Mouse (Mus musculus) intestine, embryonic 16.5 days (tissue): ENCODE data around the gene Olfr1104. TPM values are rescaled to one million over a fixed set of nuclear protein-coding genes. Genes with fewer than 3 reads are reported as not detected.

Source experiments
- ATAC-seq: fragments of 200-750 bp; cut with Nextera tagmentation; 2 replicates; pipeline ENCODE4 v1.8.0; 2017; ENCODE audit warnings: moderate TSS enrichment, moderate library complexity
- H3K27ac ChIP-seq: fragments of 300-500 bp; sonication (generic); 2 replicates; pipeline ENCODE4 v1.5.1; 2014; ENCODE audit warnings: mild to moderate bottlenecking, low read length
- H3K27me3 ChIP-seq: fragments of 300-500 bp; sonication (generic); replicated peaks from 2 replicates; pipeline ENCODE4 v1.6.1; 2014; ENCODE audit warnings: low read length, control low read depth, mixed read lengths; ENCODE audit not compliant: control insufficient read depth, insufficient read depth
- H3K36me3 ChIP-seq: fragments of 300-500 bp; sonication (generic); 2 replicates; pipeline ENCODE4 v1.6.1; 2014; ENCODE audit warnings: low read length, control low read depth; ENCODE audit not compliant: control insufficient read depth, insufficient read depth
- H3K4me1 ChIP-seq: fragments of 300-500 bp; sonication (generic); 2 replicates; pipeline ENCODE4 v1.6.1; 2014; ENCODE audit warnings: low read length, control low read depth, mixed read lengths; ENCODE audit not compliant: control insufficient read depth, insufficient read depth
- H3K4me2 ChIP-seq: fragments of 300-500 bp; sonication (generic); 2 replicates; pipeline ENCODE4 v1.6.1; 2014; ENCODE audit warnings: low read depth, low read length, control low read depth
- H3K4me3 ChIP-seq: fragments of 300-500 bp; sonication (generic); 2 replicates; pipeline ENCODE4 v1.5.1; 2014; ENCODE audit warnings: mild to moderate bottlenecking, low read length
- H3K9ac ChIP-seq: fragments of 300-500 bp; sonication (generic); 2 replicates; pipeline ENCODE4 v1.6.1; 2014; ENCODE audit warnings: low read depth, low read length
- H3K9me3 ChIP-seq: fragments of 300-500 bp; sonication (generic); 2 replicates; pipeline ENCODE4 v1.6.1; 2016; ENCODE audit warnings: low read length, control low read depth; ENCODE audit not compliant: control insufficient read depth
- WGBS: fragments of 180-500 bp; shearing (Covaris S2); extraction: QIAGEN DNeasy Blood & Tissue Kit; methylation state at CpG from one replicate; pipeline ENCODE4 v1.1.7; 2014; 5-methylcytosine and 5-hydroxymethylcytosine counted together
- polyA plus RNA-seq: library from polyadenylated mRNA; unstranded; fragments of >200 nt; fragmentation: Nextera tagmentation; extraction: Ambion mirVana; gene quantifications from 2 replicates; pipeline ENCODE4 v1.2.1, GENCODE M21; 2015

Olfr1104 gene
- not detected in 2 replicates for polyA plus RNA-seq

DNA sequence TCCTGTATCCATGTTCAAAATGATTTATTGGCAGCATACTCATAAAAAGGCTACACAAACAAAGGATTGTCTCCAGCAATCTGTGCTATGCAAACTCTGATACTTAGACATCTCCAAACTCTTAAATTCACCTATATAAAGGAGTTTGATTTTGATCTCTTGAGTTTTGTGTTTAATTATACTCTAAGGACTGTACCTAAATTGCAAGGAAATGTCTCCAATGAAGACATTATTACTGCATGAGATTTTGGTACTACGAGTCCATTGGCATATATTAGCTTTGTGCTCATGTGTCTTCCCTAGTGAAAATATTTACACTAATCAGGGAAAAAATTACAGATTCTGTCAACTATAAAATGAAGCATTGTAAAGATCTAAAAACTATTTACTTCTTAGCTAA, at the start of gene Olfr1104:
Olfr1104 (minus strand) TSS at position 101 of the 400 bp plus-strand sequence.
- ATAC-seq = no peak
- WGBS = 51% methylated on average over 1 of the region's 1 CpGs
- H3K27ac ChIP-seq = no peak within 1 kb of the TSS
- no peaks in the 10 kb centered on the region for H3K4me1 ChIP-seq
- H3K4me2 ChIP-seq = no peak within 1 kb of the TSS
- no peaks in the 10 kb centered on the region for H3K9me3 ChIP-seq
- H3K36me3 ChIP-seq = no peaks in the 10 kb centered on the region
- no peak within 1 kb of the TSS for H3K4me3 ChIP-seq
- H3K9ac ChIP-seq = no peak within 1 kb of the TSS
- H3K27me3 ChIP-seq = no peaks in the 10 kb centered on the region

DNA sequence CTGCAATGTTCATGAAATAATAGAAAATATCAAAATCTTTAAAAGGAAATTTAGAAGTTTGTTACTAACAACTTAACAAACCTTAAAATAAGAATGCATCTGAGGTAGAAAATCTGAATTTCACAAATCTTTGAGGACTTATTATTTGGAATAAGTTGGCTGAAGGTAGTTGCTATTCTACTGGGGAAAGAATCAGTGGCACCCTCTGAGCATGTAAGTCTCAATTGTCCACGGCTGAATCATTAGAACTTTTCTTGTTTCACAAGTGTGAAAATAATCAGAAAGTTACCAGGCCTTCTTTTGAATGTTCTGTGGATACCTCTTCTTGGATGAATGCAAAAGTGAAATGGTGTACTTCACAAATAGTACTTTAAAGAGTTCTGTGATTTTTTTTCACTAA, 48.8 kb upstream of the Olfr1104 start, which contains the start of gene Olfr1107:
Olfr1107 (minus strand) TSS at position 101 of the 400 bp plus-strand sequence.
- no peaks in the 10 kb centered on the region for H3K9me3 ChIP-seq
- 92% methylated on average over 1 of the region's 1 CpGs for WGBS
- no peak within 1 kb of the TSS for H3K27ac ChIP-seq
- H3K9ac ChIP-seq = no peak within 1 kb of the TSS
- no peaks in the 10 kb centered on the region for H3K36me3 ChIP-seq
- H3K27me3 ChIP-seq = no peaks in the 10 kb centered on the region
- ATAC-seq = no peak
- H3K4me2 ChIP-seq = no peak within 1 kb of the TSS
- H3K4me3 ChIP-seq = no peak within 1 kb of the TSS
- H3K4me1 ChIP-seq = no peaks in the 10 kb centered on the region

DNA sequence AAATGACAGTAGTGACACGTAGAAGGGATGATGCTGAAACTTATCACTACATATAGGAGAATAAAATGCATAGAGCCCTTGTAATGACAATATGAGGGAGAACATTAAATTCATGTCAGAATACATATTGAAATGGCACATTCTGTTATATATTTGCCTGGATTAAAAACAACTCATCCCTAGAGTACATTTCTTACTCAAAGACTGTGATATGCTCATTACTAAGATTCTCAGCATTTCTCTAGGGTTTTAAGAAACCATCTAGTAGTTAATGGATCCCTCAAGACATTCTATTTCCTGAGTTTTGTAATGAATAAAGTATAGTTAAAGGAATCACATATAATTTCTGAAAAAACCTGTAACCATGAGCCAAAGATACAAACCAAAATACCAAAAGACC, 25.3 kb upstream of the Olfr1104 start, which contains the start of gene Olfr1106:
Olfr1106 (minus strand) TSS at position 101 of the 400 bp plus-strand sequence.
- no peak within 1 kb of the TSS for H3K4me2 ChIP-seq
- H3K4me1 ChIP-seq = no peaks in the 10 kb centered on the region
- no peak within 1 kb of the TSS for H3K4me3 ChIP-seq
- no peak within 1 kb of the TSS for H3K27ac ChIP-seq
- H3K36me3 ChIP-seq = no peaks in the 10 kb centered on the region
- H3K27me3 ChIP-seq = no peaks in the 10 kb centered on the region
- no peak within 1 kb of the TSS for H3K9ac ChIP-seq
- no peak for ATAC-seq
- H3K9me3 ChIP-seq = no peaks in the 10 kb centered on the region
- 68% methylated on average over 1 of the region's 1 CpGs for WGBS

DNA sequence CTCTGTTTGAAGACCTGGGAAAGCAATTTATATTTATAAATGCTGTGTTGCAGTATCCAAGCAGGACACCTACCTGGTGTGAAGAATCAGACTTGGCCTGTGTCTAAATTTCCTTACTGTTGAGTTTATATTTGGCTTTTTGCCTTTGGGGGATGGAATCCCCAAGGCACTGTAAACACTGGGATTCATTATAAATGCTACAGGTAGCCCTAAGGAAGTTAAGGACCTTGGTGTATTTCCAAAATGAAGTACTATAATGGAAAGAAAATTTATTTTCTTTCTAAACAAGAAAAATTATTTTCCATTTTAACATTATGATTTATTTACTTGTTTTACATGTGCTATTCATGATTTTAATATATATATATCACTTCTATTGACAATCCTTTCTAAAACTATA, 9.6 kb upstream of the Olfr1104 start, which contains the start of gene Olfr1105:
Olfr1105 (minus strand) TSS at position 101 of the 400 bp plus-strand sequence.
- Histone ChIP-seq H3K9me3 (no peaks in the 10 kb centered on the region), H3K27me3 (no peaks in the 10 kb centered on the region), H3K4me3 (no peak within 1 kb of the TSS), H3K9ac (no peak within 1 kb of the TSS), H3K4me1 (no peaks in the 10 kb centered on the region), H3K27ac (no peak within 1 kb of the TSS), H3K4me2 (no peak within 1 kb of the TSS), H3K36me3 (no peaks in the 10 kb centered on the region)
- no peak for ATAC-seq

DNA sequence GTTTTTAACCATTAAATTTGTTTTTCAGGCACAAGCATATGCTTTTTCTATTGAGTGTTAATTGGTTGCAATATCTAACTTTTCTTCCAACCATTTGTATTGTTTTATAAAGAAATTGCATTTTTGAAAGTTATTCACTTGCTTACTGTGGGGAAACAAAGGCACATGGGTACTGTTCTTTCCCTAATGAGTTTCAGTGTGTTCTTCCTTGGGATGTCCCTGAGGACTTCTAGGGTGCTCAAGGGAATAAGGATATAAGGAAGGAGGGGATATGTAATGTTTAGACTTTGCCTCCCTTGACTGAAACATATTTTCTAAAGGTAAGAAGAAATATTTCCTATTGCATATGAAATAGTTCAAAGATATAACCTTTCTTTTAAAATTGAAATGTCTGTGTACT, 28.8 kb downstream of the Olfr1104 start, which contains the start of gene Olfr1102:
Olfr1102 (plus strand) TSS at position 301 of the 400 bp plus-strand sequence.
- Histone ChIP-seq H3K4me2 (no peak within 1 kb of the TSS), H3K9me3 (no peaks in the 10 kb centered on the region), H3K4me1 (no peaks in the 10 kb centered on the region), H3K27me3 (no peaks in the 10 kb centered on the region), H3K4me3 (no peak within 1 kb of the TSS), H3K36me3 (no peaks in the 10 kb centered on the region), H3K27ac (no peak within 1 kb of the TSS), H3K9ac (no peak within 1 kb of the TSS)
- no peak for ATAC-seq

- H3K4me1 ChIP-seq = no peaks in the 10 kb centered on the region
- H3K27me3 ChIP-seq = no peaks in the 10 kb centered on the region
- no peak for ATAC-seq
- H3K4me3 ChIP-seq = no peak within 1 kb of the TSS
- H3K9ac ChIP-seq = no peak within 1 kb of the TSS
- no peaks in the 10 kb centered on the region for H3K9me3 ChIP-seq
- H3K4me2 ChIP-seq = no peak within 1 kb of the TSS
- no peak within 1 kb of the TSS for H3K27ac ChIP-seq
- H3K36me3 ChIP-seq = no peaks in the 10 kb centered on the region
- WGBS = 80% methylated on average over 3 of the region's 3 CpGs
Observed at GRCm38 (mm10) chr2:86991121-86991520, 35.8 kb downstream of the Olfr1104 start, which contains the start of gene Olfr1101. Gene Olfr1101, minus strand, starts transcription at chr2:86991221.

DNA sequence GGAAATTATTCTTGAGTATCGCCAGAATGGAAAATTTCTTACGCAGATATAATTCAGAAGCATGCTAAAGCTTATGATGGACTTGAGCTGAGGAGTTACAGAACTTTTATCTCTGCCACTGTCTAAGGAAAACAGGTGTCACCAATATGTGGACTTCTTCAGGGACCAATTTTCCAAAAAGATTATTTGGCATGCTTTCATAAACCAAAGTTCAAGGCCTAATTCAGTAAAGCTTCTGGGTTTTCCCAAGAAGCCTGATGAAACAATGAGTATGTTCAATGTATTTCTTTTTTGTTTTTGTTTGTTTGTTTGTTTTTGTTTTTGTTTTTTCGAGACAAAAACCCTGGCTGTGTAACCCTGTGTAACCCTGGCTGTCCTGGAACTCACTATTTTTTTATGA, 47.0 kb downstream of the Olfr1104 start, which contains the start of gene Olfr1100:
Olfr1100 (minus strand) TSS at position 101 of the 400 bp plus-strand sequence.
- no peaks in the 10 kb centered on the region for H3K4me1 ChIP-seq
- ATAC-seq = no peak
- 75% methylated on average over 3 of the region's 3 CpGs for WGBS
- no peak within 1 kb of the TSS for H3K4me3 ChIP-seq
- H3K36me3 ChIP-seq = no peaks in the 10 kb centered on the region
- no peak within 1 kb of the TSS for H3K4me2 ChIP-seq
- no peak within 1 kb of the TSS for H3K9ac ChIP-seq
- H3K9me3 ChIP-seq = no peaks in the 10 kb centered on the region
- no peaks in the 10 kb centered on the region for H3K27me3 ChIP-seq
- H3K27ac ChIP-seq = no peak within 1 kb of the TSS

Other genes starting within 250 kb of the Olfr1104 start
- gene Olfr1093, start 244.6 kb downstream of the Olfr1104 start, polyA plus RNA-seq = not detected in 2 replicates
- not detected in 2 replicates for gene Olfr141, start 217.1 kb downstream of the Olfr1104 start, polyA plus RNA-seq
- gene Olfr1094, start 202.4 kb downstream of the Olfr1104 start, polyA plus RNA-seq = not detected in 2 replicates
- gene Olfr1095, start 175.4 kb downstream of the Olfr1104 start, polyA plus RNA-seq = not detected in 2 replicates
- gene Gm13723, start 152.3 kb downstream of the Olfr1104 start, polyA plus RNA-seq = not detected in 2 replicates
- gene Olfr1097, start 134.9 kb downstream of the Olfr1104 start, polyA plus RNA-seq = not detected in 2 replicates
- gene Olfr1098, start 102.5 kb downstream of the Olfr1104 start, polyA plus RNA-seq = not detected in 2 replicates
- gene Olfr1099, start 66.4 kb downstream of the Olfr1104 start, polyA plus RNA-seq = not detected in 2 replicates
- not detected in 2 replicates for gene Olfr1100, start 47.1 kb downstream of the Olfr1104 start, polyA plus RNA-seq
- gene Olfr1101, start 35.9 kb downstream of the Olfr1104 start, polyA plus RNA-seq = not detected in 2 replicates
- not detected in 2 replicates for gene Olfr1102, start 28.7 kb downstream of the Olfr1104 start, polyA plus RNA-seq
- not detected in 2 replicates for gene Olfr1105, start 9.5 kb upstream of the Olfr1104 start, polyA plus RNA-seq
- not detected in 2 replicates for gene Olfr1106, start 25.2 kb upstream of the Olfr1104 start, polyA plus RNA-seq
- gene Olfr1107, start 48.7 kb upstream of the Olfr1104 start, polyA plus RNA-seq = not detected in 2 replicates
- not detected in 2 replicates for gene Olfr1109, start 68.9 kb upstream of the Olfr1104 start, polyA plus RNA-seq
- not detected in 2 replicates for gene Olfr259, start 87.5 kb upstream of the Olfr1104 start, polyA plus RNA-seq
- gene Olfr1110, start 113.2 kb upstream of the Olfr1104 start, polyA plus RNA-seq = not detected in 2 replicates
- gene Olfr1111, start 125.5 kb upstream of the Olfr1104 start, polyA plus RNA-seq = not detected in 2 replicates
- gene Olfr1112, start 160.7 kb upstream of the Olfr1104 start, polyA plus RNA-seq = not detected in 2 replicates
- not detected in 2 replicates for gene Olfr1113, start 181.9 kb upstream of the Olfr1104 start, polyA plus RNA-seq
- gene Olfr1115, start 220.9 kb upstream of the Olfr1104 start, polyA plus RNA-seq = not detected in 2 replicates
- gene Olfr1116, start 240.5 kb upstream of the Olfr1104 start, polyA plus RNA-seq = not detected in 2 replicates